Mouse (Mus musculus) kidney, postnatal 14 days (tissue): ENCODE measurements around the gene Cela1.

Source experiments
- DNase-seq: peaks from one replicate; pipeline ENCODE4 v3.0.0; 2022; ENCODE audit warnings: mixed read lengths

Cela1 gene

GRCm38 (mm10) chr15:100633341-100633740, 54.4 kb downstream of the Cela1 start:
- DNase-seq = peak; percentile 45

- DNase-seq = no peak
Measured at GRCm38 (mm10) chr15:100632323-100632722, 55.4 kb downstream of the Cela1 start.

- no peak for DNase-seq
Measured at GRCm38 (mm10) chr15:100631454-100632170, 56.1 kb downstream of the Cela1 start.

- DNase-seq = no peak
Measured at GRCm38 (mm10) chr15:100630126-100630525, 57.6 kb downstream of the Cela1 start.

GRCm38 (mm10) chr15:100628797-100629196, 58.9 kb downstream of the Cela1 start:
- DNase-seq = no peak

- no peak for DNase-seq
Measured at GRCm38 (mm10) chr15:100627774-100628370, 59.8 kb downstream of the Cela1 start.

GRCm38 (mm10) chr15:100627287-100627686, 60.4 kb downstream of the Cela1 start:
- no peak for DNase-seq

- no peak for DNase-seq
Measured at GRCm38 (mm10) chr15:100624435-100624834, 63.3 kb downstream of the Cela1 start.
